Comparison of ENCODE assay signal across 10 mouse cellular contexts in genomic region chrX:152307942-152308341, GRCm38 (mm10). TPM values are rescaled to one million over a fixed set of nuclear protein-coding genes. Genes with fewer than 3 reads are reported as not detected.
A peak's percentile ranks its signal among the peaks of the same experiment; 100 is the strongest.
DNase-seq lines count a peak whose midpoint lies in the region; ATAC-seq and TF ChIP-seq lines count a peak whose summit lies in the region.
"Had no signal": no experiment of that assay in that cellular context is flagged by ENCODE, and none has a peak within 500 bp of the region (broad histone marks: within the 10 kb centered on the region; RNA-seq: fewer than 3 reads in every experiment).

No protein-coding gene starts in this region.

- H3K79me2 ChIP-seq in liver, adult 2 months (ENCODE audit: control insufficient read depth, insufficient read depth, low read length): no peaks in the 10 kb centered on the region

- no peaks in the 10 kb centered on the region for H3K4me1 ChIP-seq in liver, adult 2 months (ENCODE audit: control insufficient read depth, insufficient read depth, low read length)
- H3K4me1 ChIP-seq: heart, embryonic 13.5 days had no signal

- H3K27ac ChIP-seq in left cerebral cortex, adult 2 months: no peak overlapping the region
- no peak overlapping the region for H3K27ac ChIP-seq in liver, adult 2 months (replicated peaks; ENCODE audit: insufficient read depth, low read depth, low read length)
- H3K27ac ChIP-seq: heart, embryonic 13.5 days had no signal

- TF ChIP-seq CTCF in left cerebral cortex, adult 2 months (IDR thresholded peaks at IDR 0.05): peak; percentile 60
- TF ChIP-seq CTCF in Patski (IDR thresholded peaks at IDR 0.05): peak; percentile 70
- TF ChIP-seq CTCF in liver, adult 2 months (IDR thresholded peaks at IDR 0.05; ENCODE audit: low read depth, low read length): peak; percentile 7; the same call in 1 of the 2 replicates

- TF ChIP-seq POLR2A in liver, adult 2 months (IDR thresholded peaks at IDR 0.05; ENCODE audit: extremely low read depth, insufficient read depth, low read length): no peak

- WGBS in liver, adult 2 months: 60% methylated on average over 2 of the region's 2 CpGs

- POLR2A ChIA-PET in Patski (lab: Charles Lee): no interaction called here

- peak; percentile 24 to 41 for DNase-seq in cerebellum, adult 18-20 months
- no peak for DNase-seq in cerebellum, adult 11 months
- DNase-seq in left cerebral cortex, adult 2 months (ENCODE audit: extremely low spot score in 1 of 2, low spot score in 2 of 2): peak in 1 of 2 experiments; percentile 17
- no peak for DNase-seq in left cerebral cortex, adult 8-10 months (ENCODE audit: low spot score in 2 of 2)
- no peak for DNase-seq in Patski (ENCODE audit: low read depth, low spot score)
- peak; percentile 1 for DNase-seq in embryo, embryonic 9.5 days (ENCODE audit: extremely low spot score)
- peak; percentile 7 for DNase-seq in liver, adult 2 months (ENCODE audit: extremely low read depth, low read depth, low spot score)
- peak; percentile 43 for DNase-seq in spleen, adult 12 weeks (ENCODE audit: low spot score)

- CTCF ChIA-PET in Patski (lab: Charles Lee): no interaction called here

- intact Hi-C loops in left cerebral cortex, adult 2 months (cut with DNase I): no loop called here

- H3K9ac ChIP-seq in liver, adult 2 months (ENCODE audit: low read depth, low read length): no peak overlapping the region
- H3K9ac ChIP-seq: heart, embryonic 13.5 days had no signal

- H3K27me3 ChIP-seq in Patski: peaks cover 22% of the 10 kb centered on the region
- H3K27me3 ChIP-seq in liver, adult 2 months (ENCODE audit: control insufficient read depth, insufficient read depth, low read length): no peaks in the 10 kb centered on the region

- no peak for ATAC-seq in Patski

- no peak overlapping the region for H3K4me3 ChIP-seq in left cerebral cortex, adult 2 months
- H3K4me3 ChIP-seq in liver, adult 2 months (ENCODE audit: insufficient read depth, low read depth, low read length): no peak overlapping the region
- H3K4me3 ChIP-seq: heart, embryonic 13.5 days; myocyte had no signal

- in situ Hi-C loops in Patski (cut with MboI; ENCODE audit: low pct_unique_long_range_greater_than_20kb): no loop called here

- no peaks in the 10 kb centered on the region for H3K36me3 ChIP-seq in liver, adult 2 months (ENCODE audit: control insufficient read depth, insufficient read depth, low read length)
- H3K36me3 ChIP-seq: heart, embryonic 13.5 days had no signal

RNA-seq across cellular contexts. Expression of gene Kantr, which starts 19.4 kb away (rescaled TPM):
- 10 to 100 TPM; 52.7 to 56.0 TPM for total RNA-seq in left cerebral cortex, adult 2 months (2021)
- total RNA-seq in left cerebral cortex, adult 8-10 months (2022): 10 to 100 TPM; 52.2 to 63.5 (median 53.7) TPM
- polyA plus RNA-seq in Patski (2021): 11.1 TPM
- 0.74 and 1.2 TPM in 2 replicates for total RNA-seq in liver, adult 2 months (2014; rRNA removed)
- polyA plus RNA-seq in liver, adult 2 months (2012; rRNA removed): 1.7 and 1.8 TPM in 2 replicates

RNA-seq across cellular contexts. Expression of gene Tspyl2, which starts 34.3 kb away (rescaled TPM):
- total RNA-seq in left cerebral cortex, adult 2 months (2021): 100 to 1,000 TPM; 105 to 116 TPM
- total RNA-seq in left cerebral cortex, adult 8-10 months (2022): 100 to 1,000 TPM; 108 to 135 (median 115) TPM
- polyA plus RNA-seq in Patski (2021): 36.2 TPM
- total RNA-seq in liver, adult 2 months (2014; rRNA removed): 3.0 and 3.5 TPM in 2 replicates
- polyA plus RNA-seq in liver, adult 2 months (2012; rRNA removed): 4.6 and 9.3 TPM in 2 replicates

Comparison
In these comparisons a context has a peak if more than half of its experiments do, and no peak if none do; other contexts are left out.
1. DNase-seq: peak in cerebellum, adult 18-20 months (2 of 2), embryo, embryonic 9.5 days (single experiment), liver, adult 2 months (single experiment) and spleen, adult 12 weeks (single experiment); none in cerebellum, adult 11 months (single experiment), left cerebral cortex, adult 8-10 months (0 of 2) and Patski (single experiment).
2. CTCF ChIP-seq: peak in every context shown above with its lines; median percentile 70 in Patski; 60 in left cerebral cortex, adult 2 months; 7 in liver, adult 2 months.
3. RNA of gene Kantr, which starts 19.4 kb away (total RNA-seq): 52.7 to 56.0 TPM in left cerebral cortex, adult 2 months and 52.2 to 63.5 TPM in left cerebral cortex, adult 8-10 months; 0.74 to 1.2 TPM in liver, adult 2 months; every median in the first group is over 10 times any median in the second.
4. RNA of gene Tspyl2, which starts 34.3 kb away (total RNA-seq): 108 to 135 TPM in left cerebral cortex, adult 8-10 months and 105 to 116 TPM in left cerebral cortex, adult 2 months; 3.0 to 3.5 TPM in liver, adult 2 months; every median in the first group is over 10 times any median in the second.